Mouse (Mus musculus) cortical plate, adult 2 months (tissue): ENCODE results near the gene Mks1. TPM values are rescaled to one million over a fixed set of nuclear protein-coding genes. Genes with fewer than 3 reads are reported as not detected.
"Not testable (repeated sequence)": the region's sequence is repeated elsewhere in the genome, so short reads cannot be mapped to it uniquely, and the experiment has no call there.

ENCODE experiments used
- H3K27ac ChIP-seq: fragments of 200-500 bp; 2 replicates; pipeline ENCODE4 v1.5.1; 2012; ENCODE audit warnings: low read length, control low read depth, inconsistent platforms; ENCODE audit not compliant: insufficient read depth
- H3K4me1 ChIP-seq: fragments of 200-500 bp; 2 replicates; pipeline ENCODE4 v1.6.1; 2011; ENCODE audit warnings: low read length; ENCODE audit not compliant: control insufficient read depth, insufficient read depth
- H3K4me3 ChIP-seq: fragments of 200-500 bp; 2 replicates; pipeline ENCODE4 v1.5.1; 2011; ENCODE audit warnings: mild to moderate bottlenecking, low read length, control low read depth; ENCODE audit not compliant: insufficient read depth
- CTCF ChIP-seq: fragments of 200-500 bp; IDR thresholded peaks from 2 replicates; pipeline ENCODE4 v1.5.1; 2011; ENCODE audit warnings: mild to moderate bottlenecking, control low read depth, low read length; ENCODE audit not compliant: insufficient read depth; ENCODE audit errors: extremely low read depth
- POLR2A ChIP-seq: fragments of 200-500 bp; IDR thresholded peaks from 2 replicates; pipeline ENCODE4 v1.6.1; 2011; ENCODE audit warnings: mild to moderate bottlenecking, low read length, control low read depth; ENCODE audit not compliant: insufficient read depth; ENCODE audit errors: extremely low read depth
- polyA plus RNA-seq: library from polyadenylated mRNA; depleted of rRNA; stranded (reverse); fragments of >200 nt; gene quantifications from 2 replicates; pipeline ENCODE4 v1.2.3, GENCODE M21; 2012

Gene Mks1
- polyA plus RNA-seq, 1 experiment = 11.8 TPM

DNA sequence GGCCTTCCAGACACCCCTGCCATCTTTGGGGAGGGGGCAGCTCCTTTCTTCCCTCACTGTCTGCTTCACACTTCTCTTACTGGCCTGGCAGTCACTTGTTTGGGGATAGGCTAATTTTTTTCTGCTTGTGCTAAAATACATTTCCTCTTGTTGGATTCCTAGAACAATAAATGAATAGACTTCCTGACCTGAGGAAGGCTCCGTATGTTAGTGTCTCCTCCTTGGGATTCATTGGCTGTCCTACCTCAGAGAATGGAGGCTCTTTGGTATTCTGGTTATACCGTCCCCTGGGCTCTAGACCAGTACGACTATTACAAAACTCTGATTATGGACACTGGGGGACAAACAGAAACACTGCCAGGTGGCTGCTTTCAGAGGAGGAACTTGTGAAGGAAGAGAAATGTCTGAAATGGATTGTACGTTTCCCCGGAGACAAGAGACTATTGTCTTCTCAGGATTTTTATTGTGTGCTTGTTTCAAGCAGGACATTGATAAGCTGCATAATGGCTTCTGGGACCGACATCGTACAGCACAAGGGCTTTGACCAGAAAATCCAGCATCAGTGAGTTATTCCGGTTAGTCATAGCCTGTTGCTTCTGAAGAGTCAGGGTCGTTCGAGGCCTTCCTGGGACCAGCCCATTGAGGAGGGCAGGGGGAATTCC is 24.6 kb upstream of the Mks1 start, which contains the start of gene Lpo:
Gene Lpo (minus strand): TSS at position 51 of the 662 bp plus-strand sequence.
- Histone ChIP-seq H3K4me1 (no peaks in the 10 kb centered on the region), H3K27ac (no peak within 1 kb of the TSS), H3K4me3 (no peak within 1 kb of the TSS)
- no peak for TF ChIP-seq POLR2A

DNA sequence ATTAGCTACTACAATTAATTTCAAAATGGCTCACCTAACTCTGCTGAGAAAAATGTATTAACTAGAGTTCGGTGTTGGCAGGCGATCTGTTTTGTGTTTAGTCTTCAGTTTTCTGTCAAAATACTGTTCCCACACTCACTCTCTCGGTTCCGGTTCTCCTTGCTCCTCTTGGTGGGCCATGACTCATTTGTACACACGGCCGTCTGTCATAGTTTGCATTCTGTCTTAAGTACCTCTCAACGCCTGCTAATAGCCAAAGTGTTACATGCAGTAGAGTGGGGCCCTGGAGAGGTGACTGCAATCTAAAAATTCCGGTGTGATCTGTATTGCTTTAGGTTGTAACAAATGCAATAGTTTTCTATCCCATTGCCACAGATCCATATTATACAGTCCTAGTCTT is 12.3 kb upstream of the Mks1 start:
- no peak overlapping the region for H3K27ac ChIP-seq
- no peak overlapping the region for H3K4me3 ChIP-seq
- TF ChIP-seq POLR2A = no peak
- no peak for TF ChIP-seq CTCF
- no peaks in the 10 kb centered on the region for H3K4me1 ChIP-seq

DNA sequence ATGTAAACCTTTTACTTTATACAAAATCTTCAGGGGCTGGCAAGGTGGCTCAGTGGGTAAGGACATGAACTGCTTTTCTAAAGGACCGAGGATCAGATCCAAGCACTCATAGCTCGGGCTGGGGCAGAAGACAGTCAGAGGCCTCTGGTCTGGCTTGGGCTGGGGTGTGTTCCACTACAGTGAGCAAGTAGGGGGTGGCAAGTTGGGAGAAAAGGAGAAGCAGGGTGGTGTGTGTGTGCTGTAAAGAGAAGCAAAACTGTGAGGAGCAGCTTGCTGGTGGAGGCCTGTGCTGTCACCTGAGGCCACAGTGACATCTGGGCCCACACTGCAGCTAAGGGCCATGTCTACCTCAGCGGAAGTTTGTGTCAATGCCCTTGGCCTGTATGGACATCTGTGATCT is 11.6 kb upstream of the Mks1 start:
- Histone ChIP-seq H3K4me3 (no peak overlapping the region), H3K27ac (no peak overlapping the region), H3K4me1 (no peaks in the 10 kb centered on the region)
- no peak for TF ChIP-seq POLR2A

DNA sequence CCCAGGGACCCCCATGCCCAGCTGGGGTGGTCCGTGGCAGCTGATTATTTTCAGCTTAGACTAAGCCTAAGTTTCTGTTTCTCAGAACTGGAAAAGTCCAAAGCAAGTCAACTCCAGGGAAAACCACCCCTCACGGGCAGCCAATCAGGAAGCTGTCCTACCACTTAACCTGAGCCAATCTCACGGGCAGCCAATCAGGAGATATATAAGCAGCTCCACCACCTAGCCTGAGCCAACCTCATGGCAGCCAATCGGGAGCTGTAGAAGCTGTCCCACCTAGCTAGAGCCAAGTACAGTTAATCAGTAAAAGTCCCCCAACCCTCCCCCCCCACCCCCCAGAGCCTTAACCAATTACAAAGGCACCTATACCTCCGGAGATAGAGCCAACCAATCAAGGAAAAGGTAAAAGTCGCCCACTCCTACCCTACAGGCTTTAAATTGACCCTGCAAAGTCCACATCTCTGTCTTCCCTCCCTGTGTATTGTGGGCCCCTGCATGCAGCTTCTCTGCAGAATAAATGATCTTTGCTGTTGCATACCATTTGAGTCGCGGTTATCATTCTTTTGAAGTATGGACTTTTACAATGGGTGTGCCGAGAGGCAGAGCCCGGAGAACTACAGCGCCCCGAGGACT is 5.9 kb upstream of the Mks1 start:
- TF ChIP-seq POLR2A (no peak), CTCF (no peak)
- no peak overlapping the region for H3K4me3 ChIP-seq
- no peaks in the 10 kb centered on the region for H3K4me1 ChIP-seq
- H3K27ac ChIP-seq = no peak overlapping the region

DNA sequence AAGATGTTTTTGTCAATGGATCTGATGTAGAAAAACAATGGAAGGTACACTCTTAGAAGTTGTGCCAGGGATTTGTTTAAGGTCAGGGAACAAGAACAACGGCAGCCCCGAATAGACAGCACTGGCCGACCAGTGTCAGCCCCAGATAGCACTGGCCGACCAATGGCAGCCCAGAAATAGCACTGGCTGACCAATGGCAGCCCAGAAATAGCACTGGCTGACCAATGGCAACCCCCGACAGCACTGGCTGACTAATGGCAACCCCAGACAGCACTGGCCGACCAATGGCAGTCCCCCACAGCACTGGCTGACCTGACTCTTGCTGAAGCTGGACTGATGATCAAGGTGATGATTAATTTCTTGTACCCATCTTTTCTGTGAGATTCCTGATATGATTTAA is 5.1 kb upstream of the Mks1 start:
- TF ChIP-seq POLR2A = no peak
- no peak for TF ChIP-seq CTCF
- H3K4me3 ChIP-seq = no peak overlapping the region
- H3K4me1 ChIP-seq = no peaks in the 10 kb centered on the region
- H3K27ac ChIP-seq = no peak overlapping the region

DNA sequence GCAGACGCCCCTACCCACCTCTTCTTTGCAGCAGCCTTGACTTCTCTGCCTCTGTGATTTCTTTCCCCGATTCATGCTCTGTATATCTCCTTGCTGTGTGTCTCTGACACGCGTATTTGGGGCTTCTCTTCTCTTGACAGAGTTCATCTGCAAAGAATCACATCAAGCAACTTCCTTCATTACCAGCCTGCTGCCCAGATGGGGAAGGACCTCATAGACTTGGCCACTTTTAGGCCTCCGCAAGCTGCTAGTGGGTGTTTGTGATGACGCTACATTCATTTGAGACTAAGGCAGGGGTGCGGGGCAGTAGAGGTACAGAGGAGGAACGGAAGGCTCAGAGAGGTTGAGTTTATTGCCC is 561 bp downstream of the Mks1 start:
- H3K4me1 ChIP-seq = peaks cover 1% of the 10 kb centered on the region; the same call in 1 of the 2 replicates
- TF ChIP-seq POLR2A (no peak), CTCF (no peak)
- peak overlapping the region; percentile 26 for H3K4me3 ChIP-seq
- no peak overlapping the region for H3K27ac ChIP-seq

DNA sequence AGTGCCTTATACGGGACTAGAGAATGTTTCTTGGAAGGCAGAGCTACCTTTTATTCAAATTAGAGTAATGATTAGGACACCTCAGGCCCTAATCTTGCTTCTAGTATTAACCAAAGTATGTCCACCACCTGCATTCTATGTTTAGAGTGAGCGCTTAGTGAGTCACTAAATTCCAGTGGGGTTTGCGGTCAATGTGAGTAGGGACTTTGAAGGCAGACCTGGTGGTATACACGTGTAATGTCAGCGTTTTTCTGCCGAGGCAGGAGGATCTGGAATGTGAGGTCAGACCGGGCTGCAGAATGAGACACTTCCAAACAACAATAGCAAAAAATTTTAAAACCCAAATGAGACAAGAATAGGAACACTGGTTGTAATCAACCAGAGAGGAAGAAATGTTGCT is 1.5 kb downstream of the Mks1 start:
- H3K4me1 ChIP-seq = peaks cover 1% of the 10 kb centered on the region; the same call in 1 of the 2 replicates
- TF ChIP-seq POLR2A (no peak), CTCF (no peak)
- no peak overlapping the region for H3K4me3 ChIP-seq
- no peak overlapping the region for H3K27ac ChIP-seq

DNA sequence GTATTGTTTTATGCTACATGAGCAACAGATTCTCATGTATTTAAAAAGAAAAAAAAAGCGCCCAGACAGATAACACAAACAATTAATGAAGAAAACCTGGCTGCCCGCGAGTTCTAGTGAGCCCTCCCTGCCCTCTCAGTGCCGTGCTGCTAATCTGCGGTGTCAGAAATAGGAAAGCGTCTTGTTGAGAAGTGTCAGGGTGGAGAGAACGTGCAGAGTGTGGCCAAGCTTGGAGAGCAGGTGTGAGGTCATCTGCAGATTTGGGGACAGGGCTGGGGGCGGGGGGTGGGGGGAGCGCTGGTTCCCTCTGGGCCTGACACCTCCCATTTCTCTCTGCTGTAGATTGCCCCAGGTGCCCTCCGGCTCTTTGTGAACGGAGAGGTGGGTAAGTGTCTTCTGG is 6.3 kb downstream of the Mks1 start:
- Histone ChIP-seq H3K4me1 (no peaks in the 10 kb centered on the region), H3K27ac (no peak overlapping the region), H3K4me3 (no peak overlapping the region)
- TF ChIP-seq CTCF = no peak
- no peak for TF ChIP-seq POLR2A

DNA sequence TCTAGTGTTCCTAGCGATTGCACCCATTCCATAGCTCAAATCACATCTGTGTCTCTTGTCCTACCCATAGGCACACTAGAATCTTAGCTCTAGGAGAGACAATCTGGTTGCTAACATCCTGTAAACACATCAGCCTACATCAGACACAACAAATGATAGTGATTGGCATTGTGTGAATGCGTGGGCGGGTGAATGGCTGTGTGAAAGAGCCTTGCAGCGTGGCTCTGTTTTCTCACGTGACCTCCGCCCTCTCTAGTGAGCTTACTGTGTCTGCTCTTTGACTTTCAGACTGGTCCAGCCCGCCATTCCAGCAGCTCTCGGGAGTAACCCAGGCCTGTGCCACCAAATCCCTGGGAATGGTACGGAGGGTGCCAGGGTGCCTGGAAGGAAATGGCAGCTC is 7.4 kb downstream of the Mks1 start:
- Histone ChIP-seq H3K27ac (no peak overlapping the region), H3K4me3 (no peak overlapping the region), H3K4me1 (no peaks in the 10 kb centered on the region)
- TF ChIP-seq POLR2A (no peak), CTCF (no peak)

DNA sequence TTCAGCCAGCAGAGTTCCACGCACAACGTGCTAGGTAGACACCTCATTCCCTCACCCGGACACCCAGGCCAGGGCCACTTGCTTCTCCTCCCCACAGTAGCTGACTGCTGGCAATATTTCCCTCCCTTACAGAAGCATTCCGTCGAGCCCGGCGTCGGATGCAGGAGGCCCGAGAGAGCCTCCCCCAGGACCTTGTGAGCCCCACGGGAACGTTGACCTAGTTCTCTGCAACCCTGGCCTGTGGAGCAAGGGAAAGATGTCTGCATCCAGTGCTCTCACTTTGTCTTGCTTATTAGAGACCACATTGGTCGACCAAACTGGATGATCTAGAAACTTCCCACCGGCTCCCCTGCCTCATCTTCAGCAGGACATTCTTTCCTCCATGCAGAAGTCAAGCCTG is 9.8 kb downstream of the Mks1 start:
- TF ChIP-seq CTCF (no peak), POLR2A (no peak)
- Histone ChIP-seq H3K27ac (no peak overlapping the region), H3K4me3 (no peak overlapping the region), H3K4me1 (no peaks in the 10 kb centered on the region)

DNA sequence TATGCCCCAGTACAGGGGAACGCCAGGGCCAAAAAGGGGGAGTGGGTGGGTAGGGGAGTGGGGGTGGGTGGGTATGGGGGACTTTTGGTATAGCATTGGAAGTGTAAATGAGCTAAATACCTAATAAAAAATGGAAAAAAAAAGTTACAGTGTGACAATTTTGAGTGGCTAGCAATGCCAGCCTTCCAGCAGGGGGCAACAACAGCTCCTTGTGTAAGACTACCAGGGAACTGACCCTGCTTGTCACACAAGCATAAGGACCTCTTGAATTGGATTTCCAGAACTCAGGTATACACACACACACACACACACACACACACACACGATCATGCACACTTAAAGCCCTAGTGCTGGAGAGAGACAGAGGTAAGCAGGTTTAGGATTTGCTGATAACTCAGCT is 13.9 kb downstream of the Mks1 start:
- peak; percentile 34 for TF ChIP-seq CTCF
- H3K27ac ChIP-seq, H3K4me3 ChIP-seq, H3K4me1 ChIP-seq: not testable (repeated sequence)
